Mouse (Mus musculus) bone marrow macrophage, adult 2 months (primary cell): ENCODE results near the gene Ppox.
A peak's percentile ranks its signal among the peaks of the same experiment; 100 is the strongest.

Experiments used
- CTCF ChIP-seq: IDR thresholded peaks from 2 replicates; pipeline ENCODE4 v1.5.1; 2012; ENCODE audit warnings: low read depth, mild to moderate bottlenecking, low read length, moderate library complexity
- POLR2A ChIP-seq: IDR thresholded peaks from 2 replicates; pipeline ENCODE4 v1.6.1; 2012; ENCODE audit warnings: mild to moderate bottlenecking, low read depth, low read length, borderline replicate concordance

GRCm38 (mm10) chr1:171246709-171247452, 34.1 kb downstream of the Ppox start:
- TF ChIP-seq CTCF (peak; percentile 38; the same call in 1 of the 2 replicates), POLR2A (peak; percentile 91; the same call in 1 of the 2 replicates)
